Mouse (Mus musculus) layer of hippocampus, adult 8-10 months (tissue): Measurements from ENCODE around the gene Inhba. TPM values are rescaled to one million over a fixed set of nuclear protein-coding genes. Genes with fewer than 3 reads are reported as not detected.

Experiments used
- DNase-seq, 2 experiments: peaks; one replicate each; pipeline ENCODE4 v3.0.0; 2022; ENCODE audit warnings: low spot score in 2 of 2
- total RNA-seq, 4 experiments: library from RNA; stranded (reverse); gene quantifications; 2 replicates each; pipeline ENCODE4 v1.2.4; 2022

Inhba gene
- total RNA-seq, 4 experiments from 2014 or later, result 8.0 to 12.9 (median 10.6) TPM

DNA sequence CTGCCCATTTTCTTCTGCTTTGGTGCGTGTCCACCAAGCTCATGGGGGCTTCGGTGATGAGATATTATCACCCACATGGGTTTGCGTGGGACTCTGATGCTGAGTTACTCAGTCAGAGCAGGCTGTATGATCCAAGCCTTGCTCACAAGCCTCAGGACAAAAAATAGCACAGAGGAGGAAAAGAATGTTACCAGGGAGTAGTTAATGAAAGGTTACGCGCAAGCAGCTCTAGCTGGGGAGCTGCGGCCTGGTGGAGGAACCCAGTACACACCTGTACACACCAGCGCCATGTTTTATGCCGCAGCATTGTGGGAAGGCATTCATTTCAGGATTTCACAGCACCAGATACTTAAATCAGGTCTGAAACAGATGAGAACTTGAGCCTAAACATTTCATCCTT lies 10.9 kb downstream of the Inhba start:
- DNase-seq, result no peak

DNA sequence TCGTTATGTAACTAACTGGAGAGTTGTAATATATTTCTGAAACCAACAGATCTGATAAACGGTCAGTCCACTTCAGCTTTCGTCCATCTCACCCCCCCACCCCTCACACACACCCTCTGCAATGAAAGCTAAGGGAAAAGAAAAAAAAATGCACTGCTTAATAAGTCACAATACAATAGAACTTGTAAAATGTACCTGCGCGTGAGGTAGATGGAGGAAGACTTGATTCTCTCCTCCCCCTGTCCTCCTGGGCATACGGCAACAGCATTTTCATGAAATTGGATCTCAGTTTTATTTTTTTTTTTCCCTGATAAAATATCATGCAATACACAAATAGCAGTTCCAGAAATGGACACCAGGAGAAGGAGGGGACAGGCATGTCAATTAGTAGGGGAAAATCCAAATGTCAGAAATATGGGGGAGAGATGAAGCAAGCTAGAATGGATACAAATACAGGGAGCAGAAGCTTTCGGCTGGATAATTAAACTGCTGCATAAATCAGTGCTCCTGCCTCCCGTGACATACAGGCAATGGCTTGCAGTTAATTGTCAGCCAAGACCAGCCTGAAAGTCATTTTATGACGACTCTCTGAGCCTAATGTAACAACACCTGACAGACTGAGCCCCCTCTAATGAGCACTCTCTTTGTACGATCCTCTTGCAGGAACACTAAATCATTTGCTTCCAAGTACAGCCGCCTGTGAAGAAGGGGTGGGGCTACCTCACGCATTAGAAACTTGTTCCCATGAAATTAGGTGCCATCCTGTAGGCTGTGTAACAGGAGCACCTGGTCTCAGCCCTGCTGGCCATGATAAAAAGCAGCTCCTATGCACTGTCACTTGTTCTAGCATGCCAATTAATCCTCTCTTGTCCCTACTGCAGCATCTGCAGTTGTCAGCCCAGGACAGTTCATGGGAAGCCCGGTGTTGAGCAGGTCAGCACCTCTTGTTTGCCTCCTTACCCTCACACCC lies 11.7 kb downstream of the Inhba start:
- peak; percentile 54 to 63 for DNase-seq

DNA sequence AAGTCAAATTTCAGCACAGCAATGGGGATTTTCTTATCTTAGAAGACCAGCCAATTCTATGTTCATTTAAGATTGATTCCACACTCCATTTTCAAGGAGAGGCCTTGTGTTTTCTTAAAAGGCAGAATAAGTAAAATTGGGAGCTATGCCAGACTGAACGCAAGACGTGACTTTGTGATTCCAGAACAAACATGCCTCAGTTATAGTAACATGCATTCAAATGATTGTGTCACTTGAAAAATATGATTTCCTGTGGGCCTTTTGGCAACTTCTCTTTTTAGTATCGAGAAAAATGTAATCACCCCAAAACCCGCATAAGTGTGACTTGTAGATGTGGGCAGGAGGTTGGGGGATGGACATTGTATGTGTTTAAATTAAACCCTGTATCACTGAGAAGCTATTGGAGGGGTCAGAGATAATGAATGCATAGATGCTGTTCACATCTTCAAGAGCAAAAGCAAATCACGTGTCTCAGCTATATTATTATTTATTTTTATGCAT lies 19.0 kb downstream of the Inhba start:
- DNase-seq, result no peak

DNA sequence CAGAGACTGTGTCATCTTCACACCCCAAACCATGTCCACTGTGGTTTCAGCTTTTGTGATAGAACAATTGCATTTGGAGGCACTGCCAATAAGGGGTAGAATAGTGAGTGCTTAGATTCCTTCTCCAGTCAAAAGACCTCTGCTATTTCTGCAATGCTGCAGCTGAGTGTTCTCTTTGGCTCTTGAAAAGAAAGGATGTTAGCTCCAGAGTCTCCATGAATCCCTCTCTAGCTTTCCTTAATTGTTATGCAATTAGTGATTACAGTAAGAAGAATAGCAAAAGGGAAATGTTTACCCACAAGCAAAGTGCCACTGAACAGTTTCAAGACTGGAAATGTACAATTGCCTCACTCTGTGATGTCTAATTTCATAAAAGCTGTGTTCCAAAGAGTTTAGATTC lies 20.8 kb downstream of the Inhba start:
- DNase-seq, result no peak

DNA sequence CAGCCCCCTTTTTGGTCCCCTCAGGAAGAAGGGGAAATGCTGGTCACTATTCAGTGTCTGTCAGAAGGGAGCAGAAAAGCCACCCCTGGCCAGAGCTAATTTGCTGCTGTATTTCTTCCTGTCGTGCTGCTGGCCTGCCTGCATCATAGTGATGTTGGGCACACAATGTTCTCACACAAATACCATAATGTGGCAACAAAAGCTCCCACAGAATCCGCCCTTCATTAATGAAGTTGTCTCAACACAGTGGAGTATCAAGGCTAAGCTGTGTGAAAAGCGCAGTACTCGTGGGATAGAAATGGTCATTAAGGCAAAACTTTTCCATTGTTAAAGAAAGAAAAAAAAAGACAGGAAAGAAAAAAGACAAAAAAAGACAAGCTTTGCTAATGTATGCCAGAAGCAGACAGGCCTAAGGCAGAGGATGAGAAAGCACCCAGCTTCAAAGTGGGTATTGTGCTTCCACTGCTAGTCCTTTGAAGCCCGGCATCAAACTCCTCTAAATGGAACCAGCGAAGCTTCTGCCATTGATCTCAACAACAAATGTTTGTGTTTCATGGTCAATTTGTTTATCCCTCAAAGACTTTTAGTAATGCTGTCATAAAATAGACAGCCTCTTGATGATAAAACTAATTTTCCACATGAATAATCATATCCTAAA lies 21.4 kb downstream of the Inhba start:
- DNase-seq, result no peak

DNA sequence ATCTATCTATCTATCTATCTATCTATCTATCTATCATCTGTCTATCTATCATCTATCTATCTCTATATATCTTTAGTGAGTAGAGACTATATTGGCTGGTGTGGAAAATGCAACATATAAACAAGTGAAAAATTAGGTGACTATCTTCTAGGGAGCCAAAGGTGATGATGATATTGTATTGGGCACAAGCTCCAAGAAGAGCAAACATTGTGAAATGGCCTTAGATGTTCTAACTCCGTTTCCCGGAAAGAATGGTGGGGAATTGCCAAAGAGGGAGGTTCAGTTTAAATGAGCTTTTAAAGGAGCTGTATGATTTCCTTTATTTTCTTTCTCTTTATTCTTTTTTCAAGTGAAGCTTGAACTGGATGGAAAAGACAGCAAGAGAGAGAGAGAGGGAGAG lies 57.4 kb downstream of the Inhba start:
- no peak for DNase-seq

DNA sequence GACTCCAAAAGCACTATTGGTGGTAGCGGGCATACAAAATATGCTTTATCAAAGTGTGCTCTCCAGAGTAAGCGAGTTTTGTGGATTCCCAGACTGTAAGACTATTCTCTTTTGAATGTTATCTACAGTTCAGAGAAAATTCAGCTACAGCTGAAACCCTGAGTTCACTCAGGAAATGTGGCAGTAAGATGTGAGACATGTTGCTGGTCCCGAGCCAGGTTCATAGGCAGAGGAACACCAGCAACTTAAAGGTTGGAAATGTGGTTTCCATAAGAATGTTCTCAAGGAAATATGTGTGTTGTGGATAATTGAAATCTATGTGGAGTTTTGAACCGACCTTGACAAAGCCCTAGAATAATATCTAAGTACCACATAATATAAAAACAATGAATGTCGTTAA lies 65.6 kb downstream of the Inhba start:
- no peak for DNase-seq

DNA sequence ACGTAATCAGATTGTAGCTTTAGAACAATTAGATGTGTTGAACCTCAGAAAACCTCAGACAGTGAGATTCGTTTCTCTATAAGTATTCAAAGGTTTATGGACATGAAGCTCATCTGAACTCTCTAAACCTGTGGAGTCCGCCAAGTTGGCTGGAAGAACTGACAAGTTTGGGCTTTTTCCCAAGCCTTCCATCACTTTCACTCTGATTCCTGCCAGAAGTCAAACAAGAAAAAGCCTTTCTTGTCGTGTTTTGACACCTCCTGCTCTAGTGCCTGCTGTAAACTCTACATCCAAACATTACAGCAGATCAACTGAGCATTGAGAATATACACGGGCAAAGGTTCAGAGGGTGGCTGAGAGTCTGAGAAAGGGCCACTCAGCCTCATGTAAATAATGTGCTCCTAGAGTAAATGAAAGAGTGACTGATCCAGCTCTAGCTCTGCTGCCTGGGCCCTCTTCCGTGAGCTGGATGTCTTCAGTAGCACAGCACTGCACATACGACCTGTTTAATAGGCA lies 66.6 kb downstream of the Inhba start:
- DNase-seq, result no peak

DNA sequence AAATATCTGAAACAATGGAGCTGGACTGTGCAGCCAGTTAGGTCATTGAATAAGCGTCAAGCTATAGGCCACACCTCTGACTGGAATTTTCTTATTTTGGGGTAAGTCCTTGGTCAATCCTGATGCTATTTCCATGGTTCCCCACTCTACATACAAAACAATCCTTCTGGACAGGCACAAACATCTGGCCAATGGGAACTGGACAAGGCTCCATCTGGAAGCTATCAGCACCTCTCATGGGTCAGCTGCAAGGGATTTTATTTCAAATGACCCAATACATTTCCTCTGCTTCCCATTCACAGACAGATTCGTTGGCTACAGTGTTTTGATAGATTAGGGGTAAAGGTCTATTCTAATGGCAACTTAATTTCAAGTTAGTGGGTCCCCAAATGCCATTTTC lies 68.6 kb downstream of the Inhba start:
- DNase-seq, result no peak
